Mouse (Mus musculus) left cerebral cortex, adult 18-20 months (tissue): ENCODE data around the gene Lyl1. TPM values are rescaled to one million over a fixed set of nuclear protein-coding genes. Genes with fewer than 3 reads are reported as not detected.

Experiments used
- DNase-seq, 2 experiments: peaks; one replicate each; pipeline ENCODE4 v3.0.0; 2021 to 2022; ENCODE audit warnings: low spot score in 2 of 2, mixed read lengths in 1 of 2
- total RNA-seq, 2 experiments: library from RNA; stranded (reverse); gene quantifications; 2 replicates each; pipeline ENCODE4 v1.2.3; 2021

Lyl1 gene
- total RNA-seq, 2 experiments from 2014 or later = 2.6 TPM

DNA sequence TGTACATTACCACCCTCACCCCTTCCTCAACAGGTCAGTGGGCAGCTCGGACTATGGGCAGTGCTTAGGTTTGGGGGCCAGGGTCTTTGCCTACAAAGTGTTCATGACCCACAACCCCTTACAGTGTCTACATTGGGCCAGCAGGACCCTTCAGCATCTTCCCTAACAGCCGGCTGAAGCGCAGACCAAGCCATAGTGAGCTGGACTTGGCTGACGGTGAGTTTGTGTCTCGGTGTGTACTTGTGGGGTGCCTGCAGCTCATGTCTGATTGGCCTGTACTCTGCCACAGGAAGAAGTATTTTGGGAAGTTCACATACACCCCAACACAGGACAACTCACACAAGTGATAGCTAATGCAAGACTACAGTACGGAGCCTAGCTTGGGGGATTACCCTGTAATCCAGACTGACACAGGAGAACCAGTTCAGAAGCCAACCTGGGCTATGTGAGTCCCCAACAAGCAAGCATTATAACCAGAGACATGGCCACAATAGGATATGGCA lies 1.8 kb downstream of the Lyl1 start:
- no peak for DNase-seq

DNA sequence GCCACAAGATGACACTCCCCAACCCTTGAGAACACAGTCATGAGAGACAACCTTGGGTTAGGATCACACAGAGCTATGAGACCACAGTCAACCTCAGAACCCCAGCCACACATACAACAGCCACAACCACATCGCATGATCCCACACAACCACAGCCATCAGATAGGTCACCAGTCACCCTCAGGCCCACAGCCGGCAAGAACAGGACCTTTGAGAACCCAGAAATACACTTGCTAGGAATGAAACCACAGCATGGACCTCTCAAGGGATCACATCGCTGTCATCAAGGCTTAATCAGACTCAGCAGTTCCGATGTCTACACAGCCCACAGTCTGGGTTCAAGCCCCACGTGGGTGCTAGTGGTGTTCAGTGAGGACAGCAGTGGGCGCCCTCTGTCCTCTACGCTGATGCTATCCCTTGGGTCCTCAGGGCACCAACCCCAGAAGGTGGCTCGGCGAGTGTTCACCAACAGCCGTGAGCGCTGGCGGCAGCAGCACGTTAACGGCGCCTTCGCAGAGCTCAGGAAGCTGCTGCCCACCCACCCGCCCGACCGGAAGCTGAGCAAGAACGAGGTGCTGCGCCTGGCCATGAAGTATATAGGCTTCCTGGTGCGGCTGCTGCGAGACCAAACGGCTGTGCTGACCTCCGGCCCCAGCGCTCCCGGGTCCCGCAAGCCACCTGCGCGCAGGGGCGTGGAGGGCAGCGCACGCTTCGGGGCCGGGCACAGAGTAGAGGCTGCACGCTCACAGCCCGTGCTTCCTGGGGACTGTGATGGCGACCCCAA lies 2.4 kb downstream of the Lyl1 start:
- no peak for DNase-seq

DNA sequence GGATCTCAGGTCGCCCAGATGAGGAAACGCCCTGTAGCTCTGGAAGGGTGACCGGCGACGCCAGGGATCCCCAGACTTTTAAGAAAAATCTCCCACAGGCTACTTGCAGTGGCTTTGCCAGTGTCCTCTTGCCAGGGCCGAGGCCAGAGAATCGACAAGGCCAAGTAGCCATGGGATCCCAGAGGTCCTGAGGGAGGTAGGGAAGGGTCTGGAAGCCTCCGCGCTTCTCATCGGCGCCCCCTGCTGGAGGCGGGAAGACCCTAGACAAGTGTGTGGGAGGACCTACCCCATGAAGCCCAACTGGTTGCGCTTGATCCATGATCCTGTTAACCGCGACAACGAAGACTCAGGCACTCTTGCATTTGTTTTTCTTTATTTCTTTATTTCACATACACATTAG lies 3.1 kb downstream of the Lyl1 start:
- DNase-seq = peak in 1 of 2 experiments; percentile 58

DNA sequence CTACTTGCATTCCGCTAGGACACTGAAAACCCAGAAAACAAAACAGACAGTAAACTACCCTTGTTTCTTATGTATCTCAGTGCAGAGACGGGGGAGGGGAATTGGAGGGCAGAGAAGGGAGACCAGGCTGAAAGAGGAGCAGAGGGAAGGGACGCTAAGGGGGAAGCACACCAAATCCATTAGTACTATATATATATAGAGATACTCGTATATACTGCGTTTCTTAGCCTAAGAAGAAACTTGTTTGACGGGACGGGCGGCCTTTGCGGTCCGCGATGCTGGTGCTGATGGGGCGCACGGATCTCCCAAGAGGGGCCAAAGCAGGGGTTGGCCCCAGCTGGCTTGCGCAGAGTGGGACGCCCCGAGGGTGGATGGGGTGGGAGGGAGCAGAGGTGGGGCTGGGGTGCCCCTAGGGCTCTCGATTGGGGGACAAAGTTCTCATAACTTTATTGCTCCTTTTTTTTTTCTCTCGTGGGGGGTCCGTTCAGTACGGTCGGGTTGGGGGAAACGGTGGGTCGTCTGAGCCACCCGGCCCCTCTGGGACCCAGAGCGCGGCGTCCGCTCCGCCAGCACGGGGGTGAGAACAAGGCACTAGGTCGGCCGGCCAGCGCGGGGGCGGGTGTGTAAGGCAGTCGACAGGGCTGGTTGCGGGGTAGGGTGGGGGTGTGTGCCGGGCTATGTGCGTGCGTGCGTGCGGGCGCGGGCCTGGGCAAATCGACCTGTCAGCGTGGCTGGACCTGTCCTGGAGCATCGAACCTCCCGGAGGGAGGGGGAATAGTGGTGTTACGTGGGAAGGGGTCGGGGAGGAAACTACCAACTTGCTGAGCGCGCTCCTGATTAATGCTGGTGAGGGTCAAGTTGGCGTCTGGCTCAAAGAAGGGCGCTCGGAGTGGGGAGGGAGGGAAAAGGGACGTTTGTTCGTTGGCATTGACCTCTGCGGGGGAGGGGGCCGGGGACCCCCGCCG lies 3.9 kb downstream of the Lyl1 start:
- DNase-seq = no peak

DNA sequence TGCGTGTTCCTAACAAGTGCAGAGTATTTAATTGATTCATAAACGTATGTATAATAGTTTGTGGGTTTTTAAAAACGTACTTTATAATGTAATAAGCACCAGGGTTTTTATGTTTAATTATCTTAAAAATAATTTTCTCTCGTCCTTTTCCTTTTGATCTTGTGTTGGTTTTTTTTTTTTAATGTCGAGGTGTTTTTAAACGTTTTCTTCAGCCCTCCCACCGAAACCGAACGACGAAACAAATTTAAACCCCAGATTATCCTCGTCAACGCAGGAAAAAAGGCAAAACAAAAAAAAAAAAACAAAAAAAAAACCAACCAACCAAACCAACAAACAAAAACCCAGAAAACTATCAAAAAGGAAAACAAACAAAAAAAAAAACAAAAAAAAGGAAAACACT lies 4.7 kb downstream of the Lyl1 start:
- DNase-seq = no peak

DNA sequence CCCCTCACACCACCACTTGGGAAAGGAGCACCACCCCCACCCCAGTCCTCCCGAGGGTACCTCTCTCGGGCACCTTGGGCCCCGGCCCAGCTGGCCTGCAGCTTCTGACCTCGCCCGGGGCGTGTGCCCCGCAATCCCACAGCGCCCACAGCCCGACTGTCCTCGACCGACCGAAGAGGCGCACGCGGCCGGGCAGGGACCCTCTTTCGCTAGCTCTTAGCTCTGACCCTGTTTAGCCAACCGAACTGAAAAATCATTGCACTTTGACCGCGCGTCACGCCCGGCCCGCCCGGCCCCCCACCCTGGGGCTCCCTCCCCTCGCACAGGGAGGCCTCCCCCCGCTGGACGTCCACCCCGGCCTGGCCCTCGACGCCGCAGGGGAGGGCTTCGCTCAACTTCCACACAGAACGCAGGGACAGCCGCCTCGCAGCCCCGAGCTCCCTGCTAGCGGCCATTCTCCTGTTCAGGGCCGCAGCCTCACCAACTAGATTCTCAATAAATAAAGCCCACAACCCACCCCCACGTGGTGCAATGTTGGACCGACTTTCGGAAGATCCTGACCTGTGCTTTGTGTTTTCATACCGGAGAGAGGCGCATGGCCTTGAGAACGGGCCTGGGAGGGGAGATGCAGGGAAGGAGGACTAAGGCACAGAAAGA lies 5.5 kb downstream of the Lyl1 start:
- no peak for DNase-seq

DNA sequence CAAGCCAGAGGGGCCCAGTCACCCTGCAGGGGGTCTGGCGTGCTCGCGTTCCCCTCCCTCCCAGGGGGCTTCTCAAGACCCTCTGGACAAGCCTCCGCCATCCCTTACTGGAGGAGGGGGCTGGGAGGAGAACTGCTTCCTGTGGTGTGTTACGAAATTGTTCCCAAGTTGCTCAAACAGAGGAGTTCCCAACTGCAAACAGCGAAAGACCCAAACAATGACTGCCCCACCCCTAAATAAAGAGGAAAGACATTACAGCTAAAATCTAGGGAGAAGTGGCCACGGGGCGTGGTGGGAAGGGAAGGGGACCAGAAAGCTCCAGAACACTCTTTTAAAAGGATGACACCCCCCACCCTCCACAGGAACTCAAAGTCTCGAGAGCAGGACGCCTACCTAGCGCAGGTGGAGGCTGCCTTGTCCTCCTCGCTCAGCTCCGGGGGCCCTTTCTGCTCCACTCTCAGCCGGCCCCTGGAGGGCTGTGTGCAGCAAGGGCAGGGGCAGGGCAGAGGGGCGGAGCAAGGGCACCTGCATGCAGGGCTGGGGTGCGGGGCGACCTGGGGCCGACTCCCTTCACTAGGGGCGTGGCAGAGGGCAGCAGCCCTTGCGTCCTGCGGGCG lies 6.1 kb downstream of the Lyl1 start:
- DNase-seq = no peak

DNA sequence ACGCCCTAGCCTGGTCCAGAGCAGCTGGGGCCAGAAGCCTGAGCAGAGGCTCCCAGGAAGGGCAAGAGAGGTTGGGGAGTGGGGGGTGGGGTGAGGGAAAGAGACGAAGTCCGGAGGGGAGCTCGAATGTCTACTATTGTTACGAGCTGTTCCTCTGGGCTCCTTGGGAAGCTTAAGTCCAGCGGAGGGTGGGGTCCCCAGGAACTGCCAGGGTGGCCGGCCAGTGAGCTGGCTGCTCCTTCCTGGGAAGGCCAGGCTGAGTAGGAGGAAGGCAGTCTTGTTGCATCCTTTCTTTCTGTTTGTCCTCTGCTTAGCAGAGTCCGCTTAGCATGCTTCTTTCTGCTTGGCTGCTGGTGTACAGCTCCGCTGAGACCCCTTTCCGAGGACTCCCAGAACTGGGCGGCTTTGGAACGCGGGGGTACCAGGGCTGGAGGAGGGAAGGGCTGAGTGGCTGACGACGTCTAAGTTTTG lies 6.8 kb downstream of the Lyl1 start:
- no peak for DNase-seq

DNA sequence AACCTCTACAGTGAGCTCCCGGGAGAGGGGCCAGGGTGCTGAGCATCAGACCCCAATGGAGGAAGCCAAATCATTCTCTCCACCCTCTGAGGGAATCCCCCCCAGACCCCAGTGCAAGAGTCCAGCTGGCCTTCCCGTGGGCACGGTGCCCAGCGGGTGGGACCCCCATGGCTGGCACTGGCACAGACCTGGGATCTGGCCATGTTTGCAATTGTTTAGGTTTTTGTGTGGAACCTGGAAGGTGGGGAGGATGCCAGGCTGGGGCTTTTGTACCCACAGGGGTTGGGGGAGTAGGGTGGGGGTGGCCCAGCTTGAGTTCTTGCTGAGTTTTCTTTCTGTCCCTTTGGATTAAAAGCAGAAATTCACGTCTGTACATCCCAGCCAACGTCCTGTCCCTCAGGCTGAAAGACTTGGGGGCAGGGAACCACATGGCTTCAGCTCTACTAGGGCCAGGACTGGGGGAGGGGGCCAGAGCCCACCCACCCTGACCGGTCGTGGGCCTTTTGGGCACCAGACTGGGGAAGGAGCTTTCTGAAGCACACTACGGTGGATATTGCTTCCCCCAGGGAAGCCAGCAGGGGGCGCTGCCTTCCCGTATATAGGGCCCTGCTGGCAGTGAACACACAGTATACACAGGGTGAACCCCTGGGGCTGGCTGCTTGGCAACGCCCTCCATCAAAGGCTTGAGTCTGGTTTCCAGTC lies 7.7 kb downstream of the Lyl1 start:
- peak; percentile 85 to 88 for DNase-seq

DNA sequence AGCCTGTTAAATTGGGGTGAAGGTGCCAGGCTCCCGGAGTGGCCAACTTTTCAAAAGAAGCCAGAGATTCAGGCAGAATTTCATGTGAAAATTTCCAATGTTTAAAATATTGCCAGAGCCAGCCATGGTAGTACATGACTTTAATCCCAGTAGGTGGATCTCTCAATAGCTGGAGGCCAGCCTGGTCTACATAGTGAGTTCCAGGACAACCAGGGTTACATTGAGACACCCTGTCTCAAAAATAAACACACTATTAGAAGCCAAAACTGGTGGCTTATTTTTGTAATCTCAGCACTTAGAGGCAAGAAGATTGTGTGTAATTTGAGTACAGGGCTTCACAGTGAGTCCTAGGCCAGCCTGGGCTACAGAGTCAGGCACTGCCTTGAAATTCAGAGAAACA lies 8.7 kb downstream of the Lyl1 start:
- no peak for DNase-seq

DNA sequence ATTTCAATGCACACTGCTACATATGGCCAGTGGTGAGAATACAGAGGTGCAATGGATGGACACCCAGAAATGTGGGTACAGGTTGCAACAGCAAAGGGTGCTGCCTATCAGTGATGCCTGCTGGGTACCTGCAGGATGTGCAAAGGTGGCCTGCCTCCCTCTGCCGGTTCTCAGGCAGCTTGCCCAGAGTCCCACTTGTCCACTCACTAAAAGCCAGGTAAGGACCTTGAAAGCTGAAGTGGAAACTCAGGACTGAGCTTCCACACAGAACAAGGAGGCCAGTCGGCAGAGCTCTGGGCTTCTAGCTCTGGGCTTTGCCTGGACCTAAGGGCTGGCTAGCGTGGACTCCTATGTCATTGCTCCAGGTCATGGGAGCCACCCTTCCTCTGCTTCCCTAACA lies 10.1 kb downstream of the Lyl1 start:
- no peak for DNase-seq

DNA sequence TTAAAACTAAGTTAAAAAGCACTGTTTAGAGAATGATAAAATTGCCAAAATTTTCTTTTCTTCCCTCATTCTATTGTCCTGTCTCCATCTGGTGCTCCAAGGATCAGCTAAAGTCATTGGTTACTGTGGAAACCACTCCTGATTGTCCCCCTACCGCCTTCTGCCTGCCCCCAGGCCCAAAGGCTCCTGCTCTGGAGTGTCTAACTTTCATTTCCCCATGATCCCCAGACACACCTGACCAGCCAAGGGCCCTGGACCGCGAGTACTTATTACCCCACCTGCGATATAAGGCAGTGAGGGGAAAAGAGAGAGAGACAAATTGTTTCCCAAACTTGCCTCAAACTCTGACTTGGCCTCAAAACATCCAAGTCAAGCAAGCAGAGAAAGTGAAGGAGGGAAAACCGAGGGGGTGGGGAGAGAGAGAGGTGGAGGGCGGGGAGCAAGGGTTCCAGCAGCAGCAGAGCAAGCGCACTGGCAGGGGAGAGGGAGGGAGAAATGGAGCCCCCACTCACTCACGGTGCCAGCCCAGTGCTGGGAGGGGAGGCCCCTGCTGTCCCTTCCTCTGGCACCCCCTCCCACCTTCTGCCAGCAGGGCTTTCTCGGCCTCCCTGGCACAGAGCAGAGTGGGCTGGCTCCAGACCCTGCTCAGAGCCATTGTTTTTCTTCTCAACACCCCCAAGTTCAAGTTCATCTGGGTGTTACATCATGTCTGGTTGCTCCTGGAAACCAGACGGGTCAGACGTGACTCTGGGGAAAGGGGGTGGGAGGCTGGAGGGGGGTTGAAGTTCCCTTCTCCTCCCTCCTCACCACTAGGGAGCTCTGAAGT lies 10.9 kb downstream of the Lyl1 start:
- DNase-seq = no peak

DNA sequence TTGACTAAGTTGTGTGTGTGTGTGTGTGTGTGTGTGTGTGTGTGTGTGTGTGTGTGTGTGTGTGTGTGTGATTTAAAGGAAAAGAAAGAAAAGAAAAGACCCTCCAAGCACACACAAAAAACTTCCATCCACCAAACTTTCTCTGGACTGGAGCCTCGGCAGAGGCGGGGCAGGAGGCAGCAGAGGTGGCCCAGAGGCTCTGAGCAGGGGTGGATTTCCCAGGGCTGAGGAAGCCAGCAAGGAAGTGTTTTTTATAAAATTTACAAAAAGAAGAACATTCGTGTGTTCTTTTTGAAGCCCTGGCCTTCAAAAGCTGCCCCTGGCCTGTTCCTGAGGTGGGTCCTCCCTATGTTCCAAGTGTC lies 11.5 kb downstream of the Lyl1 start:
- DNase-seq = no peak

DNA sequence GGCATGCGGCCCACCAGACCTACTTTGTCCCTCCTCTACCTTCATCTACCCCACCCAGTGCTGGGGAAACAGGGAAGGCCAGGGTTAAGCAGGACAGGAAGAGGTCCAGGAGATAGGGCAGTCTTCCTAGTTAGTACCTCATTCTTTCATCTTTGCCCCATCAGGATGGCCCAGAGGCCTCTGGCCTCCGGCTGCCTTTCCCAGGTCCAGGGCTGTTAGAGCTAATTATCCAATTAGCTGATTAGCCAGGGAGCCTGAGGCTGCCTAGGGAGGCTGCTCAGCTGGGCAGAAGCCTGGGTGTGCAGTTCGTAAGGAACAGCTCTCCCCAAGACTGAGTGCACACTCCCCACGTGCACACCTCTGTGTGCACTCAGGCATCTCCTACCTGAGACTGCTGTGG lies 12.1 kb downstream of the Lyl1 start:
- no peak for DNase-seq

DNA sequence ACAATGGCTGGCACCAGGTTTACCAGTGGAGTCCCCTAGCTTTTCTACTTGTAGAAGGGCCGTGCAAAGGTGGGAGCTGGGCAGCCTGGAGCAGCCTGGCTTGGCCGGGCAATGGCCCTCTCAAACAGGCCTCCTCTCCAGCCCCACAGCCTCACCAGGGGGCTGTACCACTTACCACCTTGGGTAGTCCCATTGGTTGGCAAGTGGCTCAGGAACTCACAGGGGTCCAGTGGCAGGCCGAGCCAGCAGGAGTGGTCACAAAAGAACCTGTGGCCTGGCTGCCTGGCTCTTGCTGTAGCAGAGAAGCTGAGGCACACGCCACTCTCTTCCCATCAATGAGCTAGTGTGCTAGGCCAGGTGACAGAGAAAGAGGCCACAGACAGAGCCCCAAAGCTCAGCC lies 12.9 kb downstream of the Lyl1 start:
- no peak for DNase-seq

DNA sequence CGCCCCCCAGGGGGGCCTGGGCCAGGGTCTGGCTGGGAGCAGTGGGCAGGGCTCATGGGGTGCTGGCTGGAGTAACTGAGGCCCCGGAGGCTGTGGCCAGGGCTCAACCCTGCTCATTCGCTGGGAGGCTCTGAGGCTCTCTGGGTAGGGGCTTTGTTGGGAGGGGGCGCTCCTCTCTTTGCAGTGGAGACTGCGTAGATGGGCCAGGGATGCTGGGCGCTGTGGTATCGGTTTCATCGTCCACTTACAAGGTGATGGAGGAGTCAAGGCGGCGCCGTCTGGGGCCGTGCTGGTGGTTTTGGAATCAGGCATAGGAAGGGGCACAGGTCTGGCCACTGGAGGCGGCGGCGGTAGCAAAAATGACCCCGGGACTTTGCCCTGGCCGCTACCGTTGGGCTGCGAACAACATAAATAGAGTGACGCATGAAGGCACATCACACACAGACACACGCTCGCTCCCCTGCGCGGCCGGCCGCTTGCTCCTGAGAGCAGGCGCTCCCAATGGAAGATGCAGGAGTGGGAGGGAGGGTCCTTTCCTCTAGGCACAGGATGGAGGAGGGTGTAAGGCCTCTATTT lies 14.7 kb downstream of the Lyl1 start:
- DNase-seq = no peak

DNA sequence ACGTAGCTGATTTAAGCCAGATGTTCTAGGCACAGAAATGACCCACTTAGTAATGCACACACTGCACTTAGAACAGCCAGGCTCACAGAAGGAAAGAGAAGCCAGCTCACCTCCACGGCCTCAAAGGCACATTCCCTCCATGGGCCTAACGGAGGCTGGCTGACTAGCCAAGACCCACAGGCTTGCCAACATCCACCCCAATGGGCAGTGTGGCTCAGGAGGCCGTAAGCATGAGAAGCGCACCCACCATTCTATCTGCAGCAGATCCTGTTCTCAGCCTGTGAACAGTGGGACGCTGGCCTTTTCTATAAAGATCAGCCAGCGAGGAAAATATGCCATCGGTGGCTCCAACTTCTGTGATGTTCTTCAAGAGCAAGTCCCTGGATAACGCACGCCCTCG lies 15.5 kb downstream of the Lyl1 start:
- DNase-seq = no peak

DNA sequence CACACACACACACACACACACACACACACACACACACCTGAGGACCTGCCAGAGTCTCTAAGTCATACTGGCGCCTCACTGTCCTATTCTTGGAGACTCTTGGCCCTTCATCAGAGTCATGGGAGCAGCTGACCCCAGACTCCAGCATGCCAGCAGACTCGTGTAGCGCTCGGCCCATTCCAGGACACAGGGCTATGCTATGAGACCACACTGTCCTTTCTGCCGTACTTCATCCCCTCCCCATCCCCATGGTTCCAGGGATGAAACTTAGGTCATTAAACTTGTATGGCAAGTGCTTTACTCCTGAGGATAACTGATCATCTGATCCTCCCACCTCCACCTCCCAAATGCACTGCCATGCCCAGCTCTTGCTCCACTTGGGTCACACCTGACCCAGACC lies 17.2 kb downstream of the Lyl1 start:
- no peak for DNase-seq

DNA sequence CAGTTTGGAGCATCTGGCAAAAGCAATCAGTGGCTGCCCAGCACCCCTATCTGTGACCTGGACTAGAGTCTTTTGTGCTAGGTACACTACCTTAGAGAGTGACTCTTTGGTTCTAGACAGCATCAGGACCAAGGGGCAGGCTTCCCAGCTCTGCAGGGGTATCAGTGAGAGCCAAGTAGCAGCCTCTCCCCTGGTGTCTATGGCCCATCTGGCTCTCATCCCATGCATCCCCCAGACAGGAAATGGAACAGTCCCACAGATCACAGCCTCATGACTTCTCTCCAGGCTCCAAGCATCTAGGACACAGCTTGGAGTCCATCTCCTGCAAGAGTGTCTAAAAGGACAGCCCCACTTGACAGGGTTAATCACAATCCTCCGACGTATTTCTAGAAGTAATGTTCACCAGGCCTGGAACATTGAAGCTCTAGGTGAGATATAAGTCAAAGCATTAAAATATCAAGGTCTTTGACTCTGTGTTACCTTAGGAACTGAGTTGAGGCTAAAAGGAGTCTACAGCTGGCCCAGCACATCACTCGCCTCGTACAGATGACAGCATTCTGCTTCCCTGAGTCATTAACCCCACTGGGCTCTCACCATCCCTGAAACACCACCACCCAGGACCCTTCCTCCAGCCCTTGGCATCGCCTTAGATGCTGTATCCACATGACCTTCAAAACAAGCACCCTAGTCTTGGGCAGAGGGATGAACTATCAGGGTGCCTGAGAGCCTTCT lies 17.9 kb downstream of the Lyl1 start:
- DNase-seq = no peak
